ENCODE assay signal across 8 mouse cellular contexts in genomic region chr7:97330931-97331645, GRCm38 (mm10). TPM values are rescaled to one million over a fixed set of nuclear protein-coding genes. Genes with fewer than 3 reads are reported as not detected.
DNase-seq lines count a peak whose midpoint lies in the region; ATAC-seq and TF ChIP-seq lines count a peak whose summit lies in the region.

No protein-coding gene starts in this region.

- no peak for ATAC-seq in heart, embryonic 11.5 days (replicated peaks; ENCODE audit: insufficient number of reproducible peaks, low FRiP score, low TSS enrichment)
- ATAC-seq in embryonic facial prominence, embryonic 14.5 days (ENCODE audit: low read depth) = no peak
- ATAC-seq in limb, embryonic 15.5 days (ENCODE audit: insufficient number of reproducible peaks, low FRiP score, low TSS enrichment, low read depth) = no peak

- H3K4me2 ChIP-seq in heart, embryonic 11.5 days = peak overlapping the region; percentile 86
- H3K4me2 ChIP-seq in embryonic facial prominence, embryonic 14.5 days (ENCODE audit: low read depth, low read length) = peak overlapping the region; percentile 68
- H3K4me2 ChIP-seq in limb, embryonic 15.5 days = peak overlapping the region; percentile 59

- no peaks in the 10 kb centered on the region for H3K9me3 ChIP-seq in heart, embryonic 11.5 days (replicated peaks; ENCODE audit: control insufficient read depth, low read length)
- H3K9me3 ChIP-seq in E14TG2a.4 (ENCODE audit: low read length) = no peaks in the 10 kb centered on the region
- H3K9me3 ChIP-seq in embryonic facial prominence, embryonic 14.5 days (ENCODE audit: control insufficient read depth, low read length) = no peaks in the 10 kb centered on the region
- no peaks in the 10 kb centered on the region for H3K9me3 ChIP-seq in limb, embryonic 15.5 days

- peak overlapping the region; percentile 86 for H3K4me3 ChIP-seq in heart, embryonic 11.5 days (ENCODE audit: low read depth, low read length)
- peak overlapping the region; percentile 90 for H3K4me3 ChIP-seq in E14TG2a.4 (replicated peaks; ENCODE audit: low read length)
- peak overlapping the region; percentile 72 for H3K4me3 ChIP-seq in embryonic facial prominence, embryonic 14.5 days (ENCODE audit: low read depth, low read length)
- peak overlapping the region; percentile 88 for H3K4me3 ChIP-seq in limb, embryonic 15.5 days

- no peak for DNase-seq in heart, postnatal 36 days
- DNase-seq in embryonic facial prominence, embryonic 14.5 days (ENCODE audit: low spot score) = no peak
- peak; percentile 34 for DNase-seq in thymus, postnatal 4 days
- no peak for DNase-seq in layer of hippocampus, adult 9-10 months (ENCODE audit: low spot score)
- no peak for DNase-seq in frontal cortex, adult 2 months (ENCODE audit: extremely low spot score in 1 of 2, low spot score in 1 of 2)

- TF ChIP-seq CTCF in E14TG2a.4 (conservative IDR thresholded peaks at IDR 0.05; ENCODE audit: low read length) = no peak

- WGBS in heart, embryonic 11.5 days (ENCODE audit: insufficient replicate concordance) = 62% methylated on average over 11 of the region's 11 CpGs
- WGBS in embryonic facial prominence, embryonic 14.5 days = 58% methylated on average over 11 of the region's 11 CpGs
- WGBS in limb, embryonic 15.5 days = 68% methylated on average over 11 of the region's 11 CpGs

- intact Hi-C loops in heart, postnatal 36 days (cut with DNase I) = loop anchor here (5.0 kb wide), 2 partner anchors 41 to 151 kb away; partner anchors contain the start of genes Alg8 and Ints4

- no peaks in the 10 kb centered on the region for H3K36me3 ChIP-seq in heart, embryonic 11.5 days (ENCODE audit: control insufficient read depth, insufficient read depth, low read length)
- H3K36me3 ChIP-seq in E14TG2a.4 (ENCODE audit: insufficient read depth, low read length) = 0 out of 2 replicates have a peak, but pooled peaks cover 3% of the 10 kb centered on the region
- no peaks in the 10 kb centered on the region for H3K36me3 ChIP-seq in embryonic facial prominence, embryonic 14.5 days (ENCODE audit: control insufficient read depth, insufficient read depth, low read length)
- H3K36me3 ChIP-seq in limb, embryonic 15.5 days = no peaks in the 10 kb centered on the region

- H3K27ac ChIP-seq in heart, embryonic 11.5 days (ENCODE audit: low read depth, low read length) = no peak overlapping the region
- H3K27ac ChIP-seq in embryonic facial prominence, embryonic 14.5 days (replicated peaks; ENCODE audit: low read depth, low read length) = no peak overlapping the region
- no peak overlapping the region for H3K27ac ChIP-seq in limb, embryonic 15.5 days

- peaks cover 21% of the 10 kb centered on the region for H3K27me3 ChIP-seq in heart, embryonic 11.5 days (ENCODE audit: control insufficient read depth, insufficient read depth, low read length)
- H3K27me3 ChIP-seq in E14TG2a.4 (ENCODE audit: insufficient read depth, low read length) = peaks cover 24% of the 10 kb centered on the region
- H3K27me3 ChIP-seq in embryonic facial prominence, embryonic 14.5 days (replicated peaks; ENCODE audit: control insufficient read depth, insufficient read depth, low read length) = peaks cover 12% of the 10 kb centered on the region
- H3K27me3 ChIP-seq in limb, embryonic 15.5 days = peaks cover 14% of the 10 kb centered on the region

- peak overlapping the region; percentile 80; the same call in 1 of the 2 replicates for H3K9ac ChIP-seq in heart, embryonic 11.5 days (ENCODE audit: low read depth, low read length)
- peak overlapping the region; percentile 72 for H3K9ac ChIP-seq in embryonic facial prominence, embryonic 14.5 days (ENCODE audit: low read depth, low read length)
- H3K9ac ChIP-seq in limb, embryonic 15.5 days = peak overlapping the region; percentile 50

- peaks cover 7% of the 10 kb centered on the region for H3K4me1 ChIP-seq in heart, embryonic 11.5 days (ENCODE audit: control insufficient read depth, insufficient read depth, low read length)
- H3K4me1 ChIP-seq in E14TG2a.4 (replicated peaks; ENCODE audit: low read depth, low read length) = peaks cover 56% of the 10 kb centered on the region
- H3K4me1 ChIP-seq in embryonic facial prominence, embryonic 14.5 days (ENCODE audit: control insufficient read depth, insufficient read depth, low read length) = 0 out of 2 replicates have a peak, but pooled peaks cover 14% of the 10 kb centered on the region
- H3K4me1 ChIP-seq in limb, embryonic 15.5 days = peaks cover 21% of the 10 kb centered on the region

RNA-seq across cellular contexts. Expression of gene Usp35, which starts 0.7 kb away (rescaled TPM):
- polyA plus RNA-seq in heart, embryonic 11.5 days (2014; fragmentation: Nextera tagmentation; extraction: Ambion mirVana) = 1.3 and 1.7 TPM in 2 replicates
- total RNA-seq in heart, postnatal 36 days (2021) = 1 to 10 TPM in 1 of 2 experiments, under 1 TPM in 1; 0.64 to 1.0 TPM
- 2.2 and 2.7 TPM in 2 replicates for polyA plus RNA-seq in embryonic facial prominence, embryonic 14.5 days (2014; fragmentation: Nextera tagmentation; extraction: Ambion mirVana)
- 1.6 and 2.2 TPM in 2 replicates for polyA plus RNA-seq in limb, embryonic 15.5 days (2015; fragmentation: Nextera tagmentation; extraction: Ambion mirVana)
- polyA plus RNA-seq in frontal cortex, adult 2 months (2012; rRNA removed) = 17.1 and 18.8 TPM in 2 replicates

RNA-seq across cellular contexts. Expression of gene Kctd21, which starts 1.0 kb away (rescaled TPM):
- 3.6 and 3.8 TPM in 2 replicates for polyA plus RNA-seq in heart, embryonic 11.5 days (2014; fragmentation: Nextera tagmentation; extraction: Ambion mirVana)
- 1 to 10 TPM; 2.7 to 4.7 TPM for total RNA-seq in heart, postnatal 36 days (2021)
- 5.3 and 5.5 TPM in 2 replicates for polyA plus RNA-seq in embryonic facial prominence, embryonic 14.5 days (2014; fragmentation: Nextera tagmentation; extraction: Ambion mirVana)
- 4.0 and 4.4 TPM in 2 replicates for polyA plus RNA-seq in limb, embryonic 15.5 days (2015; fragmentation: Nextera tagmentation; extraction: Ambion mirVana)
- polyA plus RNA-seq in frontal cortex, adult 2 months (2012; rRNA removed) = 13.5 and 14.0 TPM in 2 replicates

RNA-seq across cellular contexts. Expression of gene Alg8, which starts 40.3 kb away (rescaled TPM):
- 35.1 and 39.2 TPM in 2 replicates for polyA plus RNA-seq in heart, embryonic 11.5 days (2014; fragmentation: Nextera tagmentation; extraction: Ambion mirVana)
- 1 to 10 TPM; 4.2 to 4.7 TPM for total RNA-seq in heart, postnatal 36 days (2021)
- polyA plus RNA-seq in embryonic facial prominence, embryonic 14.5 days (2014; fragmentation: Nextera tagmentation; extraction: Ambion mirVana) = 30.7 TPM in 2 replicates
- 31.5 and 33.0 TPM in 2 replicates for polyA plus RNA-seq in limb, embryonic 15.5 days (2015; fragmentation: Nextera tagmentation; extraction: Ambion mirVana)
- 10.9 and 12.8 TPM in 2 replicates for polyA plus RNA-seq in frontal cortex, adult 2 months (2012; rRNA removed)
